Mouse (Mus musculus) heart, adult 2 months (tissue): ENCODE results near the gene Faap20.

Source experiments
- CTCF ChIP-seq: fragments of 200-600 bp; IDR thresholded peaks from 2 replicates; pipeline ENCODE4 v1.8.1; 2022; ENCODE audit warnings: antibody characterized with exemption, mild to moderate bottlenecking, moderate library complexity
- POLR2A ChIP-seq: fragments of 200-500 bp; IDR thresholded peaks from 2 replicates; pipeline ENCODE4 v1.6.1; 2011; ENCODE audit warnings: mild to moderate bottlenecking, low read depth, low read length, control low read depth; ENCODE audit not compliant: insufficient read depth

- TF ChIP-seq POLR2A = no peak
- TF ChIP-seq CTCF = no peak
These were observed 40.4 kb downstream of the Faap20 start for GRCm38 (mm10) chr4:155290045-155290444.
